Mouse (Mus musculus): ENCODE data around the gene Adar.

The Adar gene

GRCm38 (mm10) chr3:89788680-89789352 is 74.0 kb downstream of the Adar start:
- in situ Hi-C loops (cut with MboI, MseI): no loop called here

GRCm38 (mm10) chr3:89794616-89795015 is 79.8 kb downstream of the Adar start:
- in situ Hi-C loops (cut with MboI, MseI): loop anchor here (5.0 kb wide), 1 partner anchor 53 kb away; no protein-coding TSS in a partner anchor

GRCm38 (mm10) chr3:89795746-89796145 is 80.9 kb downstream of the Adar start:
- in situ Hi-C loops (cut with MboI, MseI): loop anchor here (5.0 kb wide), 1 partner anchor 52 kb away; no protein-coding TSS in a partner anchor

- in situ Hi-C loops (cut with MboI, MseI): loop anchor here (5.0 kb wide), 1 partner anchor 51 kb away; no protein-coding TSS in a partner anchor
Measured at GRCm38 (mm10) chr3:89796358-89796757, 81.5 kb downstream of the Adar start.

- in situ Hi-C loops (cut with MboI, MseI): loop anchor here (5.0 kb wide), 1 partner anchor 49 kb away; no protein-coding TSS in a partner anchor
Measured at GRCm38 (mm10) chr3:89798518-89798917, 83.7 kb downstream of the Adar start.

- in situ Hi-C loops (cut with MboI, MseI): loop anchor here (5.0 kb wide), 1 partner anchor 48 kb away; no protein-coding TSS in a partner anchor
Measured at GRCm38 (mm10) chr3:89799476-89799875, 84.7 kb downstream of the Adar start.

GRCm38 (mm10) chr3:89800078-89800477 is 85.3 kb downstream of the Adar start:
- in situ Hi-C loops (cut with MboI, MseI): loop anchor here (10.0 kb wide), 1 partner anchor 785 kb away; no protein-coding TSS in a partner anchor

- in situ Hi-C loops (cut with MboI, MseI): loop anchor here (10.0 kb wide), 1 partner anchor 786 kb away; no protein-coding TSS in a partner anchor
Measured at GRCm38 (mm10) chr3:89800774-89801506, 86.1 kb downstream of the Adar start.

- in situ Hi-C loops (cut with MboI, MseI): loop anchor here (10.0 kb wide), 1 partner anchor 787 kb away; no protein-coding TSS in a partner anchor
Measured at GRCm38 (mm10) chr3:89801507-89801847, 86.7 kb downstream of the Adar start.

GRCm38 (mm10) chr3:89802876-89803275 is 88.1 kb downstream of the Adar start:
- in situ Hi-C loops (cut with MboI, MseI): loop anchor here (10.0 kb wide), 1 partner anchor 788 kb away; no protein-coding TSS in a partner anchor
